Mouse (Mus musculus): ENCODE measurements around the gene Serpinh1. TPM values are rescaled to one million over a fixed set of nuclear protein-coding genes. Genes with fewer than 3 reads are reported as not detected.

Serpinh1 gene
- polyA plus RNA-seq, 1 experiment from 2014 or later: 819 TPM

GRCm38 (mm10) chr7:99362137-99362536 lies 9.1 kb upstream of the Serpinh1 start:
- no peaks in the 10 kb centered on the region for H3K27me3 ChIP-seq (ENCODE audit: insufficient read depth, low read length)
- 84% methylated on average over 2 of the region's 2 CpGs for WGBS

GRCm38 (mm10) chr7:99360803-99361414 lies 7.9 kb upstream of the Serpinh1 start:
- Histone ChIP-seq H3K9me3 (replicated peaks; ENCODE audit: low read length) (no peaks in the 10 kb centered on the region), H3K36me3 (ENCODE audit: insufficient read depth, low read length) (no peaks in the 10 kb centered on the region), H3K27ac (peak overlapping the region; percentile 78), H3K27me3 (ENCODE audit: insufficient read depth, low read length) (no peaks in the 10 kb centered on the region), H3K9ac (ENCODE audit: low read depth, low read length) (no peak overlapping the region), H3K4me2 (ENCODE audit: low read length) (no peak overlapping the region), H3K4me1 (replicated peaks; ENCODE audit: insufficient read depth, low read length) (peaks cover 35% of the 10 kb centered on the region), H3K4me3 (replicated peaks; ENCODE audit: low read depth, low read length) (no peak overlapping the region)
- WGBS: 17% methylated on average over 8 of the region's 8 CpGs
- ATAC-seq (replicated peaks; ENCODE audit: low FRiP score, low read depth) (no peak), DNase-seq (ENCODE audit: low spot score) (no peak)
- peak; percentile 3; the same call in 1 of the 2 replicates for TF ChIP-seq CTCF (IDR thresholded peaks at IDR 0.05; ENCODE audit: low read depth)

More at GRCm38 (mm10) chr7:99362137-99362536, 9.1 kb upstream of the Serpinh1 start:
- ATAC-seq (replicated peaks; ENCODE audit: low FRiP score, low read depth) (no peak), DNase-seq (ENCODE audit: low spot score) (no peak)
- no peak overlapping the region for H3K4me2 ChIP-seq (ENCODE audit: low read length)
- H3K9me3 ChIP-seq (replicated peaks; ENCODE audit: low read length): no peaks in the 10 kb centered on the region
- no peaks in the 10 kb centered on the region for H3K36me3 ChIP-seq (ENCODE audit: insufficient read depth, low read length)
- H3K9ac ChIP-seq (ENCODE audit: low read depth, low read length): no peak overlapping the region
- H3K4me3 ChIP-seq (replicated peaks; ENCODE audit: low read depth, low read length): no peak overlapping the region
- H3K27ac ChIP-seq: no peak overlapping the region
- H3K4me1 ChIP-seq (replicated peaks; ENCODE audit: insufficient read depth, low read length): peaks cover 22% of the 10 kb centered on the region
- TF ChIP-seq CTCF (IDR thresholded peaks at IDR 0.05; ENCODE audit: low read depth): no peak

GRCm38 (mm10) chr7:99360021-99360802 lies 7.2 kb upstream of the Serpinh1 start:
- no peaks in the 10 kb centered on the region for H3K36me3 ChIP-seq (ENCODE audit: insufficient read depth, low read length)
- no peak overlapping the region for H3K4me2 ChIP-seq (ENCODE audit: low read length)
- peak overlapping the region; percentile 92 for H3K27ac ChIP-seq
- peaks cover 41% of the 10 kb centered on the region for H3K4me1 ChIP-seq (replicated peaks; ENCODE audit: insufficient read depth, low read length)
- TF ChIP-seq CTCF (IDR thresholded peaks at IDR 0.05; ENCODE audit: low read depth): no peak
- H3K27me3 ChIP-seq (ENCODE audit: insufficient read depth, low read length): no peaks in the 10 kb centered on the region
- peak; percentile 97 for ATAC-seq (replicated peaks; ENCODE audit: low FRiP score, low read depth)
- 10% methylated on average over 10 of the region's 10 CpGs for WGBS
- no peak overlapping the region for H3K4me3 ChIP-seq (replicated peaks; ENCODE audit: low read depth, low read length)
- DNase-seq (ENCODE audit: low spot score): peak; percentile 98
- H3K9me3 ChIP-seq (replicated peaks; ENCODE audit: low read length): no peaks in the 10 kb centered on the region
- peak overlapping the region; percentile 24; the same call in 1 of the 2 replicates for H3K9ac ChIP-seq (ENCODE audit: low read depth, low read length)

- no peaks in the 10 kb centered on the region for H3K9me3 ChIP-seq (replicated peaks; ENCODE audit: low read length)
- H3K27me3 ChIP-seq (ENCODE audit: insufficient read depth, low read length): no peaks in the 10 kb centered on the region
- DNase-seq (ENCODE audit: low spot score): no peak
- ATAC-seq (replicated peaks; ENCODE audit: low FRiP score, low read depth): no peak
- peaks cover 46% of the 10 kb centered on the region for H3K4me1 ChIP-seq (replicated peaks; ENCODE audit: insufficient read depth, low read length)
- H3K27ac ChIP-seq: no peak overlapping the region; the same call in 1 of the 2 replicates
- no peak overlapping the region for H3K4me3 ChIP-seq (replicated peaks; ENCODE audit: low read depth, low read length)
- WGBS: 78% methylated on average over 8 of the region's 8 CpGs
- H3K4me2 ChIP-seq (ENCODE audit: low read length): no peak overlapping the region
- no peak overlapping the region for H3K9ac ChIP-seq (ENCODE audit: low read depth, low read length)
- no peak for TF ChIP-seq CTCF (IDR thresholded peaks at IDR 0.05; ENCODE audit: low read depth)
- H3K36me3 ChIP-seq (ENCODE audit: insufficient read depth, low read length): no peaks in the 10 kb centered on the region
Observed at GRCm38 (mm10) chr7:99358371-99358770, 5.3 kb upstream of the Serpinh1 start.

- no peak for TF ChIP-seq CTCF (IDR thresholded peaks at IDR 0.05; ENCODE audit: low read depth)
- no peaks in the 10 kb centered on the region for H3K27me3 ChIP-seq (ENCODE audit: insufficient read depth, low read length)
- peak overlapping the region; percentile 87 for H3K27ac ChIP-seq
- H3K36me3 ChIP-seq (ENCODE audit: insufficient read depth, low read length): no peaks in the 10 kb centered on the region
- DNase-seq (ENCODE audit: low spot score) (no peak), ATAC-seq (replicated peaks; ENCODE audit: low FRiP score, low read depth) (no peak)
- no peaks in the 10 kb centered on the region for H3K9me3 ChIP-seq (replicated peaks; ENCODE audit: low read length)
- no peak overlapping the region for H3K4me3 ChIP-seq (replicated peaks; ENCODE audit: low read depth, low read length)
- H3K4me1 ChIP-seq (replicated peaks; ENCODE audit: insufficient read depth, low read length): peaks cover 48% of the 10 kb centered on the region
- no peak overlapping the region for H3K4me2 ChIP-seq (ENCODE audit: low read length)
- 37% methylated on average over 7 of the region's 7 CpGs for WGBS
- H3K9ac ChIP-seq (ENCODE audit: low read depth, low read length): no peak overlapping the region
Observed at GRCm38 (mm10) chr7:99357201-99357600, 4.2 kb upstream of the Serpinh1 start.

- Histone ChIP-seq H3K36me3 (ENCODE audit: insufficient read depth, low read length) (no peaks in the 10 kb centered on the region), H3K9me3 (replicated peaks; ENCODE audit: low read length) (no peaks in the 10 kb centered on the region), H3K4me1 (replicated peaks; ENCODE audit: insufficient read depth, low read length) (peaks cover 48% of the 10 kb centered on the region), H3K4me3 (replicated peaks; ENCODE audit: low read depth, low read length) (no peak overlapping the region), H3K4me2 (ENCODE audit: low read length) (peak overlapping the region; percentile 38), H3K9ac (ENCODE audit: low read depth, low read length) (no peak overlapping the region), H3K27ac (peak overlapping the region; percentile 87), H3K27me3 (ENCODE audit: insufficient read depth, low read length) (no peaks in the 10 kb centered on the region)
- DNase-seq (ENCODE audit: low spot score) (peak; percentile 64), ATAC-seq (replicated peaks; ENCODE audit: low FRiP score, low read depth) (no peak)
- TF ChIP-seq CTCF (IDR thresholded peaks at IDR 0.05; ENCODE audit: low read depth): no peak
- WGBS: 25% methylated on average over 9 of the region's 9 CpGs
Observed at GRCm38 (mm10) chr7:99356244-99356930, 3.3 kb upstream of the Serpinh1 start.
